Mouse (Mus musculus): ENCODE results near the gene Mycbp2. TPM values are rescaled to one million over a fixed set of nuclear protein-coding genes. Genes with fewer than 3 reads are reported as not detected.
A peak's percentile ranks its signal among the peaks of the same experiment; 100 is the strongest.

The Mycbp2 gene
- polyA plus RNA-seq, 1 experiment from 2014 or later, result 10.1 TPM

DNA sequence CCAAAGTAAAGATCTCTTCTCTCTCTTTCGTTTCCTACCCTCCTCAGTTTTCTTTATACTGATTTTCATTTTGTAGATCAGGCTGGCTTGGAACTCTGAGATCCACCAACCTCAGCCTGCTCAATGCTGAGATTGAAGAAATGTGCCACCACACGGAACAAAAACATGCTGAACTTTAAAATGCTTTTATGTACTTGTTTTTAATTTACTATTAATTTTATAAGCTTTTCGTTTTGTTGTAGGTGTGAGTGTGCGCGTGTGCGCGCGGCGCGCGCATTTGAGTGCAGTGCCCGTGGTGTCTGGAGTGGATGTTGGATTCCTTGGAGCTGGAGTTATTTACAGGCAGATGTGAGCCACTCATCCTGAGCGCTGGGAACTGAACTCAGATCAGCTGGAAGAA lies 246.3 kb downstream of the Mycbp2 start:
- H3K4me3 ChIP-seq, result peak overlapping the region; percentile 97; the same call in 1 of the 2 replicates
- WGBS, result 82% methylated on average over 13 of the region's 13 CpGs

DNA sequence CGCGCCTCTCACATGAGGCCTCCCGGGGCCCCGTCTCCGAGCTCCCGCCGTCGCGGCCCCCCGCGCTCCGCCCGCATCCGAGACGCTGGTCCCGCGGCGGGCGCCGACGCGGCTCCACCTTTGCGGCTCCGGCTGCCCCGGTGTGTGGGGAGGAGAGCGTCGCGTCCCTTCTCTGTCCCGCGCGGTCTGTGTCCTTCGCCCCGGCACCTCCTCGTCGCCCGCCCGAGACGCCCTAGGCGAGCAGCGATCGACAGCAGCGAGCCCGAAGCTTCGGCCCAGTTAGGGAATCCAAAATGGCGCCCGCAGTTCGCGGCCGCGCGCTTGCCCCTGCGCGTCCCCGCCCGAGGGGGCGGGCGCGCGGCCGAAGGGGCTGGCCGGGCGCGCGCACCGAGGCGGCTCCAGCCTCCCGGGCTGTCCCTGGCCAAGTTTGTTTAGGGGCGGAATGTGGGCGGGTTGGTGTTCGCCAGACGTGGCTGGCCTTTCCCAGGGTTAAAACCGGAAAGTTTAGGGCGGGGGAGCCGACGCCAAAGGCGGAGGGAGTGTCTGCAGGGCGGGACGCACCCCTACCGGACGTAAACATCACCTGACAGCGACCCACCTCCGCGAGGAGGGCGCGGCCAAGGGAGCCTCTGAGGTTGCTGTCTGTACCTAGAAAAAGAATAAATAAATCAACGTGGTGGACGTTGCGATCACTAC lies 247.2 kb downstream of the Mycbp2 start, which contains the start of gene Fbxl3:
Gene Fbxl3 (minus strand): TSS at position 329 of the 696 bp plus-strand sequence.
- under 1% methylated on average over 88 of the region's 88 CpGs for WGBS
- peak within 1 kb of the TSS; percentile 100 for H3K9ac ChIP-seq

More for the DNA sequence above, 246.3 kb downstream of the Mycbp2 start:
- no peak for ATAC-seq (replicated peaks; ENCODE audit: insufficient number of reproducible peaks, insufficient read depth, low FRiP score, low read depth)
- Histone ChIP-seq H3K4me2 (peak overlapping the region; percentile 69), H3K4me1 (replicated peaks) (peaks cover 13% of the 10 kb centered on the region), H3K27me3 (no peaks in the 10 kb centered on the region), H3K36me3 (no peaks in the 10 kb centered on the region), H3K9ac (no peak overlapping the region), H3K9me3 (replicated peaks) (no peaks in the 10 kb centered on the region), H3K27ac (0 out of 2 replicates have a peak overlapping the region, but pooled peaks have one; percentile 99)

DNA sequence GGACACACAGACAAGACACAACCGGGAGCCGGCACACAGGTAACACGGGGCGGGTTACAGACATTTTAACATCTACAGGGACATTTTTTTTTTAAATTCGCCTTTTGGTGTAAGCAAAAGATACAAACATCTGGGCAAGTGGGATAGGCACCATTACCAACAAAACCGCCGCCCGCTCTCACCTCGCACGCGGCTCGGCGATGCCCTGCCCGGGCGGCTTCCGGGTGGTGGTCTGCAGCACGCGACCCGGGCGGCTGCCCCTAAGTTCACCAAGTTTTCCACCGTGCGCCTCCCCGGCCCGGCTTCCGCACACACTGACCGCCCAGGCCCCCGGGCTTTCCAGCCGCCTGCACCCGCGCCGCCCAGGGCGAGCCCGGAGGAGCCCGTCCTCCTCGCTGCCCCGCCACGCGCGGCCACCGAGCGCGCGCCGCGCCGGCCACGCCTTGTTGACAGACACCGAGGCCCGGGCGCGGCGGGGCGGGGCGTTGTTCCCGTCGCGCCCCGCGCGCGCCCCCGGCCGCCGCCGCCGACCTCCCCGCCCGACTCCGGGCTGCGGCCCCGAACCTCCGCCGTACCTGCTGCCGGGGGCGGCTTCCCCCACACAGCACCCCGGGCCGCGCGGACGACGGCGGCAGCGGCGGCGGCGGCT lies 247.9 kb downstream of the Mycbp2 start:
- Histone ChIP-seq H3K27ac (peak overlapping the region; percentile 99), H3K4me3 (peak overlapping the region; percentile 97), H3K27me3 (no peaks in the 10 kb centered on the region), H3K9me3 (replicated peaks) (no peaks in the 10 kb centered on the region), H3K4me2 (peak overlapping the region; percentile 69), H3K4me1 (replicated peaks) (peaks cover 18% of the 10 kb centered on the region), H3K36me3 (no peaks in the 10 kb centered on the region; the same call in 1 of the 2 replicates), H3K9ac (peak overlapping the region; percentile 100)
- under 1% methylated on average over 64 of the region's 86 CpGs for WGBS
- peak; percentile 79 for ATAC-seq (replicated peaks; ENCODE audit: insufficient number of reproducible peaks, insufficient read depth, low FRiP score, low read depth)

More for the DNA sequence above, 247.2 kb downstream of the Mycbp2 start, which contains the start of gene Fbxl3:
- Histone ChIP-seq H3K4me1 (replicated peaks) (peaks cover 13% of the 10 kb centered on the region), H3K9me3 (replicated peaks) (no peaks in the 10 kb centered on the region), H3K4me2 (peak within 1 kb of the TSS; percentile 69), H3K27ac (peak within 1 kb of the TSS; percentile 99), H3K27me3 (no peaks in the 10 kb centered on the region), H3K4me3 (peak within 1 kb of the TSS; percentile 97), H3K36me3 (no peaks in the 10 kb centered on the region; the same call in 1 of the 2 replicates)
- ATAC-seq (replicated peaks; ENCODE audit: insufficient number of reproducible peaks, insufficient read depth, low FRiP score, low read depth), result peak; percentile 94

- 2% methylated on average over 2 of the region's 2 CpGs for WGBS
- Histone ChIP-seq H3K36me3 (no peaks in the 10 kb centered on the region; the same call in 1 of the 2 replicates), H3K4me1 (replicated peaks) (peaks cover 23% of the 10 kb centered on the region), H3K4me3 (peak overlapping the region; percentile 97), H3K9me3 (replicated peaks) (no peaks in the 10 kb centered on the region), H3K9ac (peak overlapping the region; percentile 100), H3K27me3 (no peaks in the 10 kb centered on the region), H3K4me2 (peak overlapping the region; percentile 69), H3K27ac (peak overlapping the region; percentile 99)
- no peak for ATAC-seq (replicated peaks; ENCODE audit: insufficient number of reproducible peaks, insufficient read depth, low FRiP score, low read depth)
These were observed 248.4 kb downstream of the Mycbp2 start for GRCm38 (mm10) chr14:103098213-103098586.

GRCm38 (mm10) chr14:103096621-103097020 lies 250.0 kb downstream of the Mycbp2 start:
- Histone ChIP-seq H3K9ac (no peak overlapping the region), H3K4me1 (replicated peaks) (peaks cover 28% of the 10 kb centered on the region), H3K4me2 (no peak overlapping the region), H3K4me3 (no peak overlapping the region), H3K36me3 (no peaks in the 10 kb centered on the region; the same call in 1 of the 2 replicates), H3K27ac (no peak overlapping the region), H3K9me3 (replicated peaks) (no peaks in the 10 kb centered on the region), H3K27me3 (no peaks in the 10 kb centered on the region)
- no peak for ATAC-seq (replicated peaks; ENCODE audit: insufficient number of reproducible peaks, insufficient read depth, low FRiP score, low read depth)
- 73% methylated on average over 6 of the region's 6 CpGs for whole genome bisulfite sequencing

DNA sequence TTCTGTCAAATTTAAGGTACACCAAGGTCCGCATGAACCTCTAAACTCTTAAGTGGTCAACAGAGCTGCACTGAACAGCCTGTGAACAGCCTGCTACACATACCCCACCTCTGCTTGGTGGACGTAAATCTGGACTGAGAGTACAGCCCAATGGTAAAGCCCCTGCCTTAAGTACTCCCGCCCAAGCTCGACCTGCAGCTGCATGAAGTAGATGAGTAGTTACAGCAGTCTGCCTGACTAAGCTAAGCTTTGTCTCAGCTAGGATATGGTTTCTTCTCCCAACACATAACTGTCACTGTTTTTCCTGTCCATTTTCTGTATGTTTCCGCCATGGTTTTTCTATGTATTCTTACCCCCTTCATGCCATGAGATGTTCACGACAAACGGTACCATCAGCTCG lies 250.8 kb downstream of the Mycbp2 start:
- H3K36me3 ChIP-seq, result peaks cover 5% of the 10 kb centered on the region; the same call in 1 of the 2 replicates
- 92% methylated on average over 8 of the region's 8 CpGs for WGBS
- no peak overlapping the region for H3K4me2 ChIP-seq
- H3K27ac ChIP-seq, result no peak overlapping the region
- H3K9ac ChIP-seq, result no peak overlapping the region
- no peaks in the 10 kb centered on the region for H3K9me3 ChIP-seq (replicated peaks)
- no peaks in the 10 kb centered on the region for H3K27me3 ChIP-seq
- H3K4me3 ChIP-seq, result no peak overlapping the region
- peaks cover 28% of the 10 kb centered on the region for H3K4me1 ChIP-seq (replicated peaks)
- ATAC-seq (replicated peaks; ENCODE audit: insufficient number of reproducible peaks, insufficient read depth, low FRiP score, low read depth), result no peak

DNA sequence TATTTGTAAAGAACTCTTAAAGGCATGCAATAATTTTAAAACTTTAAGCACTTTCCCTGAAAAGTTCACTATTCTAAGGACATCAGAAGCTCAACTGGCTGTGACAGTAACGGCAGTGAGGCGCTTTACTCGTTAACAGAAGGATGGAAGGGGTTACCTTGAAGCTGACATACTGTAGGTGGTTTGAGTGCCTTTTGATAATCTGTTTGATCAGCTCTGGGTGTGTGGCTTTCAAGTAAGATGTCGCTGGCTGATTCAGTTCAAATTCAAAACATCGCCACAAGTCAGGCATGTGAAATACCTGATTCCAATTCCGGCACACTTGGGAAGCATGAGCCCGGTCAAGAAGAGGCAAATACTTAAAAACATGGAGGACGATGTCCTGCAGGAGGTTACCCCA lies 251.6 kb downstream of the Mycbp2 start:
- Histone ChIP-seq H3K9ac (no peak overlapping the region), H3K9me3 (replicated peaks) (no peaks in the 10 kb centered on the region), H3K27ac (no peak overlapping the region), H3K4me3 (no peak overlapping the region), H3K36me3 (peaks cover 5% of the 10 kb centered on the region; the same call in 1 of the 2 replicates), H3K27me3 (no peaks in the 10 kb centered on the region), H3K4me1 (replicated peaks) (peaks cover 28% of the 10 kb centered on the region), H3K4me2 (no peak overlapping the region)
- no peak for ATAC-seq (replicated peaks; ENCODE audit: insufficient number of reproducible peaks, insufficient read depth, low FRiP score, low read depth)
- 89% methylated on average over 8 of the region's 8 CpGs for WGBS

- H3K27ac ChIP-seq, result no peak overlapping the region
- no peak for ATAC-seq (replicated peaks; ENCODE audit: insufficient number of reproducible peaks, insufficient read depth, low FRiP score, low read depth)
- 44% methylated on average over 4 of the region's 4 CpGs for WGBS
- no peak overlapping the region for H3K9ac ChIP-seq
- no peak overlapping the region for H3K4me3 ChIP-seq
- H3K4me1 ChIP-seq (replicated peaks), result peaks cover 28% of the 10 kb centered on the region
- H3K4me2 ChIP-seq, result no peak overlapping the region
- H3K27me3 ChIP-seq, result no peaks in the 10 kb centered on the region
- H3K9me3 ChIP-seq (replicated peaks), result no peaks in the 10 kb centered on the region
- H3K36me3 ChIP-seq, result peaks cover 12% of the 10 kb centered on the region
These were observed 252.9 kb downstream of the Mycbp2 start for GRCm38 (mm10) chr14:103093670-103094069.

DNA sequence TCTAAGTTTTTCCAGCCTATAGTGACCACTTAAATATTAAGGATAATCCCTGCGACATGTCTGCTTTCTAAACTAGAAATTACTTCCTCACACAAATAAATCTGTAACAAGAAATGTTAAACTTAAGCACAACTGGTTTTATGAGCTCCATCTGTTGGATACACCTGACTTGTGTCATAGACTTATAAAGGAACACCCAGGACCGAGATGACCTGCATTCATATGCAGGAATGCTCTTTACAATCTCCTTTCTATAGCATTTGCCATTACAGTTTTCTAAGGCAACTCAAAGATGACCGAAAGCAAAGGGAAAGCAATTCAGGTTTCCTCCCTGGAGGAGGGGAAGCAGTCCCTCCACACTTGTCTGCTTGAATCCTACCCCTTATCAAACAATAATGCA lies 253.4 kb downstream of the Mycbp2 start:
- ATAC-seq (replicated peaks; ENCODE audit: insufficient number of reproducible peaks, insufficient read depth, low FRiP score, low read depth), result no peak
- no peaks in the 10 kb centered on the region for H3K9me3 ChIP-seq (replicated peaks)
- no peak overlapping the region for H3K4me2 ChIP-seq
- H3K9ac ChIP-seq, result no peak overlapping the region
- no peak overlapping the region for H3K27ac ChIP-seq
- no peak overlapping the region for H3K4me3 ChIP-seq
- 84% methylated on average over 3 of the region's 3 CpGs for WGBS
- H3K27me3 ChIP-seq, result no peaks in the 10 kb centered on the region
- peaks cover 29% of the 10 kb centered on the region for H3K4me1 ChIP-seq (replicated peaks)
- peaks cover 14% of the 10 kb centered on the region for H3K36me3 ChIP-seq

- H3K4me2 ChIP-seq, result no peak overlapping the region
- H3K9me3 ChIP-seq (replicated peaks), result no peaks in the 10 kb centered on the region
- WGBS, result 70% methylated on average over 6 of the region's 6 CpGs
- no peak overlapping the region for H3K9ac ChIP-seq
- H3K4me1 ChIP-seq (replicated peaks), result peaks cover 12% of the 10 kb centered on the region; the same call in 1 of the 2 replicates
- no peak overlapping the region for H3K27ac ChIP-seq
- no peak for ATAC-seq (replicated peaks; ENCODE audit: insufficient number of reproducible peaks, insufficient read depth, low FRiP score, low read depth)
- H3K36me3 ChIP-seq, result peaks cover 38% of the 10 kb centered on the region
- H3K27me3 ChIP-seq, result no peaks in the 10 kb centered on the region
- no peak overlapping the region for H3K4me3 ChIP-seq
These were observed 258.0 kb downstream of the Mycbp2 start for GRCm38 (mm10) chr14:103088624-103089023.

- H3K4me3 ChIP-seq, result no peak overlapping the region
- H3K4me2 ChIP-seq, result no peak overlapping the region
- H3K36me3 ChIP-seq, result peaks cover 42% of the 10 kb centered on the region
- 69% methylated on average over 5 of the region's 5 CpGs for WGBS
- no peaks in the 10 kb centered on the region for H3K27me3 ChIP-seq
- no peak overlapping the region for H3K9ac ChIP-seq
- ATAC-seq (replicated peaks; ENCODE audit: insufficient number of reproducible peaks, insufficient read depth, low FRiP score, low read depth), result no peak
- no peak overlapping the region for H3K27ac ChIP-seq
- 0 out of 2 replicates have a peak, but pooled peaks cover 8% of the 10 kb centered on the region for H3K4me1 ChIP-seq (replicated peaks)
- H3K9me3 ChIP-seq (replicated peaks), result no peaks in the 10 kb centered on the region
These were observed 258.8 kb downstream of the Mycbp2 start for GRCm38 (mm10) chr14:103087846-103088245.
